In the genomic region with DNA sequence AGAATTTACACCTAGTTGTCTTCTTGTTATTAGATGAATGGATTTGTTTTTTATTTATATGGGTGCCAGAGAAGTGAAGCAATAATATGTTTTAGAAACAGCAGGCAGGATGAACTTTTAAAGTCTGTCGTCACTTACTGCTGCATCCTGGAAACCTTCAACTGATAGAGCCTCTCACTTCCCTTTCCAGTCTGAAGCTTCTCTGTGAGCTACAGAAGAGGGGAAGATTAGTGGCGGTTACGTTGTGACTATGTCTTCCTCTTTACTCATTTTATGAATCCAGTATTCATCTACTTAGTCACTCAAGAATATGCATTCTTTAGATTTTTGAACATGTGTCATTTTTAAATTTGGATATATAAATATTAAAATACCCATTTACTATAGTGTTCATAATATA, we compare ENCODE assay signal across 22 mouse cellular contexts.
A peak's percentile ranks its signal among the peaks of the same experiment; 100 is the strongest.
DNase-seq lines count a peak whose midpoint lies in the region; ATAC-seq and TF ChIP-seq lines count a peak whose summit lies in the region.
"Had no signal": no experiment of that assay in that cellular context is flagged by ENCODE, and none has a peak within 500 bp of the region (broad histone marks: within the 10 kb centered on the region; RNA-seq: fewer than 3 reads in every experiment).

No protein-coding gene starts in this region.

- H3K27ac ChIP-seq in lung, postnatal 0 days (ENCODE audit: low read length) = no peak overlapping the region
- H3K27ac ChIP-seq in CH12.LX (ENCODE audit: insufficient read depth, low read depth) = no peak overlapping the region
- H3K27ac ChIP-seq: embryonic facial prominence, embryonic 12.5 days; forebrain, embryonic 12.5 days; gastrocnemius, adult 2 months; heart, embryonic 10.5 days; hindbrain, embryonic 10.5 days; intestine, embryonic 15.5 days had no signal

- no peak for TF ChIP-seq EP300 in lung, postnatal 0 days (IDR thresholded peaks at IDR 0.05)
- peak; percentile 97 for TF ChIP-seq EP300 in CH12.LX (IDR thresholded peaks at IDR 0.05; ENCODE audit: low read length)

- dilution Hi-C loops in CH12.LX (cut with MboI; ENCODE audit: extremely low pct_ligation_motif_present, extremely low pct_unique_long_range_greater_than_20kb, low sequenced_read_pairs) = no loop called here

- H3K4me1 ChIP-seq in lung, postnatal 0 days (ENCODE audit: insufficient read depth, low read depth, low read length) = no peaks in the 10 kb centered on the region
- H3K4me1 ChIP-seq in CH12.LX (ENCODE audit: control insufficient read depth in 1 of 2, insufficient read depth in 2 of 2) = peaks cover 6 to 24% of the 10 kb centered on the region in 2 experiments; a peak in 3 of 4 replicates
- H3K4me1 ChIP-seq: embryonic facial prominence, embryonic 12.5 days; forebrain, embryonic 12.5 days; heart, embryonic 10.5 days; hindbrain, embryonic 10.5 days; intestine, embryonic 15.5 days had no signal

- in situ Hi-C loops in CH12.LX (cut with MboI; ENCODE audit: low pct_ligation_motif_present, low pct_unique_long_range_greater_than_20kb, low sequenced_read_pairs) = no loop called here

- no peak overlapping the region for H3K4me3 ChIP-seq in lung, postnatal 0 days (ENCODE audit: low read depth, low read length)
- H3K4me3 ChIP-seq in CH12.LX (replicated peaks in 1 of 3; ENCODE audit: low read depth in 2 of 3, low read length in 2 of 3, poor library complexity in 1 of 3) = no peak overlapping the region
- H3K4me3 ChIP-seq: embryonic facial prominence, embryonic 12.5 days; erythroblast, embryonic 14.5 days; forebrain, embryonic 12.5 days; gastrocnemius, adult 2 months; heart, embryonic 10.5 days; hindbrain, embryonic 10.5 days; intestine, embryonic 15.5 days; myocyte had no signal

- H3K79me2 ChIP-seq in CH12.LX (replicated peaks; ENCODE audit: control insufficient read depth, extremely low read depth, insufficient read depth, poor library complexity, severe bottlenecking) = no peaks in the 10 kb centered on the region

- H3K27me3 ChIP-seq in lung, postnatal 0 days (replicated peaks; ENCODE audit: insufficient read depth, low read length) = no peaks in the 10 kb centered on the region
- H3K27me3 ChIP-seq in CH12.LX (replicated peaks) = no peaks in the 10 kb centered on the region
- H3K27me3 ChIP-seq in splenic B cell, adult 2 months (ENCODE audit: control insufficient read depth, insufficient read depth, low read length, poor library complexity, severe bottlenecking) = no peaks in the 10 kb centered on the region
- H3K27me3 ChIP-seq: embryonic facial prominence, embryonic 12.5 days; forebrain, embryonic 12.5 days; intestine, embryonic 15.5 days had no signal

- no peak overlapping the region for H3K4me2 ChIP-seq in lung, postnatal 0 days (replicated peaks; ENCODE audit: low read depth, low read length)
- H3K4me2 ChIP-seq in CH12.LX (ENCODE audit: insufficient read depth, low read depth, poor library complexity, severe bottlenecking) = no peak overlapping the region
- H3K4me2 ChIP-seq: embryonic facial prominence, embryonic 12.5 days; forebrain, embryonic 12.5 days; intestine, embryonic 15.5 days; liver, embryonic 11.5 days had no signal

- no peak for ATAC-seq in lung, postnatal 0 days
- ATAC-seq in granulocyte monocyte progenitor cell, adult 5-6 weeks (replicated peaks; ENCODE audit: poor library complexity, severe bottlenecking) = peak; percentile 95
- ATAC-seq: hindbrain, embryonic 16.5 days; intestine, embryonic 15.5 days had no signal

- no peak overlapping the region for H3K9ac ChIP-seq in lung, postnatal 0 days (replicated peaks; ENCODE audit: low read depth)
- no peak overlapping the region for H3K9ac ChIP-seq in CH12.LX (ENCODE audit: insufficient read depth, low read depth)
- H3K9ac ChIP-seq: embryonic facial prominence, embryonic 12.5 days; forebrain, embryonic 12.5 days; intestine, embryonic 15.5 days had no signal

- peak; percentile 30 for DNase-seq in lung, postnatal 0 days (ENCODE audit: low spot score)
- no peak for DNase-seq in lung, postnatal 14 days
- peak; percentile 75 for DNase-seq in CH12.LX (ENCODE audit: extremely low read depth)
- DNase-seq in splenic B cell, adult 2 months (ENCODE audit: low read depth, low spot score) = peak; percentile 58
- no peak for DNase-seq in cerebellum, adult 18-20 months
- DNase-seq in adrenal gland, adult 2 months = no peak
- DNase-seq: adrenal gland, postnatal 25 days; cerebellum, postnatal 10 days; gastrocnemius, adult 2 months; kidney, adult 8-10 months; kidney, postnatal 10 days; midbrain, embryonic 14.5 days had no signal

- H3K36me3 ChIP-seq in lung, postnatal 0 days (ENCODE audit: insufficient read depth, low read length) = no peaks in the 10 kb centered on the region
- no peaks in the 10 kb centered on the region for H3K36me3 ChIP-seq in CH12.LX (replicated peaks in 1 of 2; ENCODE audit: control insufficient read depth in 1 of 2, insufficient read depth in 1 of 2, low read length in 1 of 2)
- H3K36me3 ChIP-seq in splenic B cell, adult 2 months (ENCODE audit: control insufficient read depth, insufficient read depth, low read length, poor library complexity, severe bottlenecking) = no peaks in the 10 kb centered on the region
- H3K36me3 ChIP-seq: embryonic facial prominence, embryonic 12.5 days; forebrain, embryonic 12.5 days; heart, embryonic 10.5 days; hindbrain, embryonic 10.5 days; intestine, embryonic 15.5 days had no signal

- TF ChIP-seq RAD21 in CH12.LX (IDR thresholded peaks at IDR 0.05; ENCODE audit: low read depth, low read length) = no peak

- no peak for TF ChIP-seq CTCF in lung, postnatal 0 days (IDR thresholded peaks at IDR 0.05)
- TF ChIP-seq CTCF in CH12.LX (conservative IDR thresholded peaks at IDR 0.05 in 1 of 2, IDR thresholded peaks at IDR 0.05 in 1 of 2; ENCODE audit: low read depth in 2 of 2, low read length in 2 of 2) = no peak

- no peaks in the 10 kb centered on the region for H3K9me3 ChIP-seq in lung, postnatal 0 days (ENCODE audit: low read length)
- H3K9me3 ChIP-seq in CH12.LX (replicated peaks; ENCODE audit: low read length) = no peaks in the 10 kb centered on the region
- H3K9me3 ChIP-seq: embryonic facial prominence, embryonic 12.5 days; forebrain, embryonic 12.5 days; heart, embryonic 10.5 days; hindbrain, embryonic 10.5 days; intestine, embryonic 15.5 days had no signal

- WGBS in lung, postnatal 0 days = 59% methylated on average over 3 of the region's 3 CpGs

- no peak for TF ChIP-seq POLR2A in CH12.LX (IDR thresholded peaks at IDR 0.05; ENCODE audit: low read depth, low read length)

TF ChIP-seq in CH12.LX, 34 proteins besides CTCF, POLR2A, EP300 and RAD21:
- TF ChIP-seq IRF4 (IDR thresholded peaks at IDR 0.05; ENCODE audit: low read depth, low read length) (peak; percentile 94), ZNF384 (IDR thresholded peaks at IDR 0.05; ENCODE audit: low read depth, low read length) (no peak), POLR2AphosphoS2 (IDR thresholded peaks at IDR 0.05; ENCODE audit: low read depth, low read length) (no peak), PAX5 (IDR thresholded peaks at IDR 0.05; ENCODE audit: low read length) (no peak), ETS1 (conservative IDR thresholded peaks at IDR 0.05; ENCODE audit: low read depth, low read length) (peak; percentile 51), TBP (conservative IDR thresholded peaks at IDR 0.05; ENCODE audit: low read depth, low read length) (no peak), JUND (conservative IDR thresholded peaks at IDR 0.05; ENCODE audit: low read depth, low read length) (peak; percentile 87), JUN (IDR thresholded peaks at IDR 0.05; ENCODE audit: insufficient read depth, low read depth, low read length) (peak; percentile 67), KAT2A (IDR thresholded peaks at IDR 0.05; ENCODE audit: insufficient replicate concordance, low read length) (no peak), RCOR1 (conservative IDR thresholded peaks at IDR 0.05; ENCODE audit: low read depth, low read length) (0 out of 2 replicates have a peak, but pooled peaks have one; percentile 19)

Comparison
In these comparisons a context has a peak if more than half of its experiments do, and no peak if none do; other contexts are left out.
1. DNase-seq: peak in lung, postnatal 0 days (single experiment), CH12.LX (single experiment) and splenic B cell, adult 2 months (single experiment); none in lung, postnatal 14 days (single experiment), cerebellum, adult 18-20 months (0 of 2) and adrenal gland, adult 2 months (single experiment).